Mouse (Mus musculus) heart, adult 8-10 months (tissue): ENCODE measurements around the gene Gnl1. TPM values are rescaled to one million over a fixed set of nuclear protein-coding genes. Genes with fewer than 3 reads are reported as not detected.
A peak's percentile ranks its signal among the peaks of the same experiment; 100 is the strongest.
"Not testable (repeated sequence)": the region's sequence is repeated elsewhere in the genome, so short reads cannot be mapped to it uniquely, and the experiment has no call there.

Experiments
- DNase-seq: peaks from one replicate; pipeline ENCODE4 v3.0.0; 2022; ENCODE audit warnings: low spot score
- microRNA-seq: library from miRNA; unstranded; fragments of <30 nt; microRNA quantifications from one replicate; pipeline ENCODE4 v1.2.0, GENCODE M21; 2022
- total RNA-seq, 4 experiments: library from RNA; stranded (reverse); gene quantifications; 2 replicates each; pipeline ENCODE4 v1.2.4; 2022

Gnl1 gene
- total RNA-seq, 4 experiments from 2014 or later: 32.1 to 41.0 (median 35.1) TPM

DNA sequence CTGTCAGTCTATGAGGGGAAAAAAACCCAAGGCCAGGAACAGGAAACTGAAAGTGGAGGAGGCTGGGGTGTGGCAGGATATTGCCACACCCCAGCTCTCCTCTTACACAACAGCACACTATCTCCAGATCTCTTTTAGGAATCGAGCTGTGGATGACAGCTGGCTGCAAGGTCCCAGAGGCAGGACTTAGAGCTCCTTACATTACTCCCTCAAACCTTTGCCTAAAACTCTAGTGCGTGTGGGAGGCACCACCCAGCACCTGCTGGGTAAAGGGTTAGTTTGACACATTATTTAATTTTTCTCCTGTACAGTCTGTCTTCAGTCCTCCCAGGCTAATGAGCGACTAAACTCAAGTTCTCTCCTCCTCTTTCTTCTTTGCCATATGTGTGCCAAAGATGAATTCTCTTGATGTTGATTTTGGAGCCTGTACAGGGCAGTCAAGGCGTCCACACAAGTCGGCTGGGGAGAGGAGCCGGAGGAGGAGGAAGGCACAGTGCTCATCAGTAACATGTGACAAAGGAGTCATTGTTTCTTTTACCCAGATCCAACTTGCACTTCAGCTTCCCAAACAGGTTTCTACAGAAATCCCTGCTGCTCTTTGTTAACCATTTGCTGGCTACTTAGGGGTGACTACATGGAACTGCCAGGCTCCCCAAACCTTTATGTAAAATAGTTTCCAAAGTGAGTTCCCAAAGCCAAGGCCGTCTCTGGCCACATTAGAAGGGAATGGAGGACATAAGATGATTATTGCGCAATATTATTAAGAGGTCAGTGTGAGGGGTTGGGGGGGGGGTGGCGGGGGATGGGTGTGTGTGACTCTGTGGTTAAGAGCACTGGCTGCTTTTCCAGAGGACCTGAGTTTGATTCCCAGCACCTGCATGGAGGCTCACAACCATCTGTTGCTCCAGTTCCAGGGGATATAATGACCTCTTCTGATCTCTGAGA lies 44.3 kb downstream of the Gnl1 start:
- DNase-seq: peak; percentile 62

GRCm38 (mm10) chr17:36025197-36025596 lies 45.5 kb downstream of the Gnl1 start:
- DNase-seq: no peak

DNA sequence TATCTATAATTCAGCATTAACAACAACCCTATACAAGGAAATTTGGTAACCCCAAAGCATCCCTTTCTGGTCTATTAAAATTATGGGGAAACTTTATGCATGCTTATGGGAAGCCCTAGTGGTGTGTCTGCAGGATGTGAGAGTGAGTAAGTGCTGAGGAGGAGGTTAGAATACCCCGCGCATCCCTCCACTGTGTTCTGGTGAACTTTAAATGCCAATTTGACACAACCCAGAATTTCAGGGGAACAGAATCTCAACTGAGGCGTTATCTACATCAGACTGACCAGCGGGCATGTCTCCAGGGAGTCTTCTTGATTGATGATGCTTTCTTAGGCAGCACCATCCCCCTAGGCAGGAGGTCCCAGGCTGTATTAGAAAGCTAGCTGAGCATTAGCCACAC lies 46.2 kb downstream of the Gnl1 start:
- no peak for DNase-seq

- no peak for DNase-seq
Measured at GRCm38 (mm10) chr17:36027663-36028062, 48.0 kb downstream of the Gnl1 start.

- DNase-seq: no peak
Measured at GRCm38 (mm10) chr17:36028879-36029619, 49.4 kb downstream of the Gnl1 start.

- DNase-seq: peak; percentile 50
Measured at GRCm38 (mm10) chr17:36030046-36030702, 50.5 kb downstream of the Gnl1 start.

- not testable (repeated sequence) for DNase-seq
Measured at GRCm38 (mm10) chr17:36030703-36031582, 51.3 kb downstream of the Gnl1 start.

GRCm38 (mm10) chr17:36031583-36032331 lies 52.1 kb downstream of the Gnl1 start:
- peak; percentile 67 for DNase-seq

DNA sequence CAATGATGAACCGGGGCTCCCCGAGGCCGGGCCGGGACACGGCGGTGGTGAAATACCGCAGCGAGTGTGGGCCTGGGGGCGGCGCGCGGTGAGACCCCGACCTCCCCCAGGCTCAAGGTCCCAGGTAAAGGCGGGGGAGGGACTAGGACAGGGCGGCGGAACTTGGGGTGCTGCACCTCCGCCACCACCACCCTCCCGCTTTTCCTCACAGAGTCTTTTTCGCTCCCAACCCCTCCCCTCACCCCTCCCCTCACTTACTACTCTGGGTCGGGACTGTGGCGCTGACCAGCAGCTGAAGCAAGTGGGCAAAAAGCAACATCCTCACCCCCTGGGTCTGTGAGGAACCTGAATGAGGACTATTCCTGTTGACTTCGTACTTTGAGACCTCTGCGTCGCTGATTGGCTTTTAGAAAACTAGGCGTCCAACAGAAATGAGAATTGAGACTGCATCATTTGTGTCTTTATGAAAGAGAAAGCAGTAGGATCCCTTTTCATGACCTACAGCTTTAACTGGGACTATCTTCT lies 52.8 kb downstream of the Gnl1 start, which contains the start of gene H2-T23:
TSS of gene H2-T23 (minus strand) at position 505 of the 525 bp plus-strand sequence.
- peak; percentile 84 for DNase-seq

GRCm38 (mm10) chr17:36034524-36034923 lies 54.9 kb downstream of the Gnl1 start:
- not testable (repeated sequence) for DNase-seq

DNA sequence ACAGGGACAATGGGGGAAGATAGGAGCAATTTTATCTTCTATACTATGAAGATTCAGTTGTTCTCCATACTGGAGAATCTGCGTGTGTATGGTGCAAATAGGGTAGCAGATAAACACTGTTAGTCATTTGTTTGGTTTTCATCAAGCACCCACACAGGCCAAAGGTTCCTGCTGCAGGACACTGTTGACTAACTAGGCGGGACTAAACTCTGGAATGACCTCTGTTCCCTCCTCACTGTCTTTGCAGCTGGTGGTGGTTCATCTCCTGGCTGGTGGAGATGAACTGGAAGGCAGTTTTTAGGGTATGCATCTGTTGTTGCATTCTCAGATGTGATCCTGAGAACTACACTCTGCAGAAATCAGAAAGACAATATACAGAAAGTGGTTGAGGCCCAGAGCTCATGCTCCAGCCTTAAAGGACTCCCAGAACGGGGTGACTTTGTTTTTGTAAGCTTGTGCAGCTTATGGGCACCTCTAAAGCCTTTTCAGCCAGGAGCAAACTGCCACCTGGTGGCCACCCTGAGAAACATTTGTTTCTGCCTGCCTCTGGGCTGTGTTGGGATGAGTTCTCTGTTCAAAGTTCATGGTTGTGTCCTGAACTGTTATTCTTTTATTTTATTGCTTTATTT lies 55.5 kb downstream of the Gnl1 start:
- peak; percentile 50 for DNase-seq

DNA sequence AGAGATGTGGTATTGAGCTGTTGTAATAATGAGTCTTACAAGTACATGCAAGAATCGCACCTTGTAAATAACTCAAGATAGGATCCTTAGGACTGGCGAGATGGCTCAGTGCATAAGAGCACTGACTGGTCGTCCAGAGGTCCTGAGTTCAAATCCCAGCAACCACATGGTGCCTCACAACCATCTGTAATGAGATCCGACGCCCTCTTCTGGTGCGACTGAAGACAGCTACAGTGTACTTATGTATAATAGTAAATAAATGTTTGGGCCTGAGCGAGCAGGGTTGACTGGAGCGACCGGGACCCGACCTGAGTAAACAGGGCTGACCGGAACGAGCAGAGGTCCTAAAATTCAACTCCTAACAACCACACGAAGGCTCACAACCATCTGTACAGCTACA lies 56.5 kb downstream of the Gnl1 start:
- DNase-seq: not testable (repeated sequence)

Small RNA genes lying within 50 kb of the gene (microRNA-seq; reads per million reads assigned to microRNA genes)
- 51.5 reads per million, percentile 50 among the genes with 10 or more reads in this experiment for gene Mir877

Other genes with a start within 250 kb of the Gnl1 start
- 10 to 100 TPM; 31.3 to 64.3 (median 38.9) TPM for gene Ier3, start 158.2 kb upstream of the Gnl1 start, total RNA-seq
- gene Flot1, start 156.6 kb upstream of the Gnl1 start, total RNA-seq: 100 to 1,000 TPM; 154 to 174 (median 157) TPM
- 10 to 100 TPM; 65.2 to 94.6 (median 72.1) TPM for gene Tubb5, start 141.5 kb upstream of the Gnl1 start, total RNA-seq
- gene Mdc1, start 138.3 kb upstream of the Gnl1 start, total RNA-seq: 10 to 100 TPM; 11.5 to 12.8 (median 12.0) TPM
- 1 to 10 TPM; 1.7 to 2.9 (median 1.8) TPM for gene Nrm, start 118.5 kb upstream of the Gnl1 start, total RNA-seq
- gene Ppp1r18, start 114.3 kb upstream of the Gnl1 start, total RNA-seq: 10 to 100 TPM; 10.5 to 13.5 (median 11.8) TPM
- 10 to 100 TPM; 18.7 to 20.8 (median 20.1) TPM for gene Dhx16, start 100.0 kb upstream of the Gnl1 start, total RNA-seq
- 100 to 1,000 TPM in 3 of 4 experiments, 10 to 100 TPM in 1; 85.5 to 115 (median 106) TPM for gene 2310061I04Rik, start 82.4 kb upstream of the Gnl1 start, total RNA-seq
- 1 to 10 TPM; 6.6 to 9.3 (median 8.3) TPM for gene Atat1, start 69.8 kb upstream of the Gnl1 start, total RNA-seq
- 10 to 100 TPM; 56.1 to 73.8 (median 57.0) TPM for gene Mrps18b, start 63.5 kb upstream of the Gnl1 start, total RNA-seq
- gene Ppp1r10, start 63.4 kb upstream of the Gnl1 start, total RNA-seq: 10 to 100 TPM; 22.7 to 42.3 (median 25.8) TPM
- gene Abcf1, start 10.1 kb upstream of the Gnl1 start, total RNA-seq: 10 to 100 TPM; 70.8 to 76.2 (median 72.2) TPM
- gene Prr3, start 385 bp downstream of the Gnl1 start, total RNA-seq: 1 to 10 TPM; 2.0 to 4.0 (median 2.9) TPM
- gene H2-T24, start 40.7 kb downstream of the Gnl1 start, total RNA-seq: 1 to 10 TPM; 6.1 to 7.4 (median 7.1) TPM
- 10 to 100 TPM; 26.8 to 28.5 (median 27.9) TPM for gene H2-T23, start 53.0 kb downstream of the Gnl1 start, total RNA-seq
- 10 to 100 TPM; 10.4 to 14.0 (median 13.0) TPM for gene H2-T22, start 62.9 kb downstream of the Gnl1 start, total RNA-seq
- not detected for gene Gm6034, start 63.1 kb downstream of the Gnl1 start, total RNA-seq
- gene Gm11127, start 78.5 kb downstream of the Gnl1 start, total RNA-seq: 1 to 10 TPM; 4.0 to 5.5 (median 4.9) TPM
- under 1 TPM in 3 of 4 experiments, not detected in 1; 0.19 to 0.26 (median 0.25) TPM for gene Gm19684, start 141.8 kb downstream of the Gnl1 start, total RNA-seq
- under 1 TPM in 2 of 4 experiments, not detected in 2; 0.34 to 0.38 TPM for gene Gm7030, start 149.6 kb downstream of the Gnl1 start, total RNA-seq
- gene Gm8909, start 188.7 kb downstream of the Gnl1 start, total RNA-seq: not detected
- gene H2-T3, start 210.4 kb downstream of the Gnl1 start, total RNA-seq: not detected